Mouse (Mus musculus): ENCODE results near the gene 4930402F06Rik.

4930402F06Rik gene

GRCm38 (mm10) chr2:35417231-35417630 is 20.3 kb upstream of the 4930402F06Rik start:
- no peak for DNase-seq (ENCODE audit: low read depth, low spot score)

- no peak for DNase-seq (ENCODE audit: low read depth, low spot score)
Measured at GRCm38 (mm10) chr2:35416473-35416872, 19.5 kb upstream of the 4930402F06Rik start.

GRCm38 (mm10) chr2:35412810-35413209 is 15.8 kb upstream of the 4930402F06Rik start:
- peak; percentile 25 for DNase-seq (ENCODE audit: low read depth, low spot score)

- DNase-seq (ENCODE audit: low read depth, low spot score): peak; percentile 64
Measured at GRCm38 (mm10) chr2:35412246-35412645, 15.3 kb upstream of the 4930402F06Rik start.

GRCm38 (mm10) chr2:35411640-35412190 is 14.7 kb upstream of the 4930402F06Rik start:
- DNase-seq (ENCODE audit: low read depth, low spot score): peak; percentile 62

GRCm38 (mm10) chr2:35409466-35409865 is 12.5 kb upstream of the 4930402F06Rik start:
- DNase-seq (ENCODE audit: low read depth, low spot score): no peak

- no peak for DNase-seq (ENCODE audit: low read depth, low spot score)
Measured at GRCm38 (mm10) chr2:35408409-35409110, 11.6 kb upstream of the 4930402F06Rik start.

- no peak for DNase-seq (ENCODE audit: low read depth, low spot score)
Measured at GRCm38 (mm10) chr2:35407878-35408277, 10.9 kb upstream of the 4930402F06Rik start.

GRCm38 (mm10) chr2:35407266-35407665 is 10.3 kb upstream of the 4930402F06Rik start:
- DNase-seq (ENCODE audit: low read depth, low spot score): no peak

- DNase-seq (ENCODE audit: low read depth, low spot score): no peak
Measured at GRCm38 (mm10) chr2:35406611-35407010, 9.6 kb upstream of the 4930402F06Rik start.

GRCm38 (mm10) chr2:35402391-35402790 is 5.4 kb upstream of the 4930402F06Rik start:
- no peak for DNase-seq (ENCODE audit: low read depth, low spot score)

GRCm38 (mm10) chr2:35400739-35401138 is 3.8 kb upstream of the 4930402F06Rik start:
- DNase-seq (ENCODE audit: low read depth, low spot score): no peak

- DNase-seq (ENCODE audit: low read depth, low spot score): no peak
Measured at GRCm38 (mm10) chr2:35398184-35398828, 1.3 kb upstream of the 4930402F06Rik start.

GRCm38 (mm10) chr2:35397590-35398173 is 707 bp upstream of the 4930402F06Rik start:
- peak; percentile 71 for DNase-seq (ENCODE audit: low read depth, low spot score)

GRCm38 (mm10) chr2:35385441-35385871 is 11.5 kb downstream of the 4930402F06Rik start:
- no peak for DNase-seq (ENCODE audit: low read depth, low spot score)

GRCm38 (mm10) chr2:35379306-35379705 is 17.7 kb downstream of the 4930402F06Rik start:
- DNase-seq (ENCODE audit: low read depth, low spot score): no peak

- no peak for DNase-seq (ENCODE audit: low read depth, low spot score)
Measured at GRCm38 (mm10) chr2:35377600-35377999, 19.4 kb downstream of the 4930402F06Rik start.

GRCm38 (mm10) chr2:35373003-35373402 is 24.0 kb downstream of the 4930402F06Rik start:
- peak; percentile 12 for DNase-seq (ENCODE audit: low read depth, low spot score)

- no peak for DNase-seq (ENCODE audit: low read depth, low spot score)
Measured at GRCm38 (mm10) chr2:35370686-35371085, 26.3 kb downstream of the 4930402F06Rik start.

GRCm38 (mm10) chr2:35367629-35368028 is 29.3 kb downstream of the 4930402F06Rik start, which contains the start of gene 4930568D16Rik:
Gene 4930568D16Rik, minus strand, starts transcription at chr2:35367729.
- no peak for DNase-seq (ENCODE audit: low read depth, low spot score)

GRCm38 (mm10) chr2:35349184-35349583 is 47.8 kb downstream of the 4930402F06Rik start:
- DNase-seq (ENCODE audit: low read depth, low spot score): peak; percentile 45

GRCm38 (mm10) chr2:35345984-35346383 is 51.0 kb downstream of the 4930402F06Rik start:
- no peak for DNase-seq (ENCODE audit: low read depth, low spot score)

Data from CD4-positive helper T cell, adult 2 months (primary cell).